Mouse (Mus musculus): ENCODE measurements around the gene Brsk2.

- TF ChIP-seq GATA1 (IDR thresholded peaks at IDR 0.05; ENCODE audit: borderline replicate concordance, low read length) (no peak), FLI1 (IDR thresholded peaks at IDR 0.05; ENCODE audit: low read length) (no peak)
Observed at GRCm38 (mm10) chr7:142034198-142034597, 84.6 kb downstream of the Brsk2 start.
